Mouse (Mus musculus): ENCODE results near the gene Fpr-rs3. TPM values are rescaled to one million over a fixed set of nuclear protein-coding genes. Genes with fewer than 3 reads are reported as not detected.

The Fpr-rs3 gene
- polyA plus RNA-seq (2012; rRNA removed), result not detected in 2 replicates

GRCm38 (mm10) chr17:20624777-20625176 lies at the start of gene Fpr-rs3:
Fpr-rs3 (minus strand) TSS chr17:20624877.
- Histone ChIP-seq H3K27me3 (replicated peaks; ENCODE audit: control insufficient read depth, insufficient read depth, low read length) (no peaks in the 10 kb centered on the region; the same call in 1 of the 2 replicates), H3K27ac (ENCODE audit: insufficient read depth, low read depth, low read length) (no peak within 1 kb of the TSS), H3K4me1 (ENCODE audit: control insufficient read depth, insufficient read depth, low read length) (no peaks in the 10 kb centered on the region), H3K4me3 (ENCODE audit: insufficient read depth, low read depth, low read length) (no peak within 1 kb of the TSS), H3K36me3 (ENCODE audit: control insufficient read depth, insufficient read depth, low read length) (no peaks in the 10 kb centered on the region)
- DNase-seq, result no peak
- TF ChIP-seq CTCF (conservative IDR thresholded peaks at IDR 0.05; ENCODE audit: insufficient read depth, insufficient read length, low read depth, low read length), result no peak
- no peak for TF ChIP-seq POLR2A (IDR thresholded peaks at IDR 0.05; ENCODE audit: low read depth, low read length)

GRCm38 (mm10) chr17:20596323-20596722 lies 28.4 kb downstream of the Fpr-rs3 start, which contains the start of gene Vmn2r110:
Vmn2r110 (minus strand) TSS chr17:20596423.
- no peak for DNase-seq
- Histone ChIP-seq H3K27ac (ENCODE audit: insufficient read depth, low read depth, low read length) (no peak within 1 kb of the TSS), H3K36me3 (ENCODE audit: control insufficient read depth, insufficient read depth, low read length) (no peaks in the 10 kb centered on the region), H3K4me3 (ENCODE audit: insufficient read depth, low read depth, low read length) (no peak within 1 kb of the TSS), H3K27me3 (replicated peaks; ENCODE audit: control insufficient read depth, insufficient read depth, low read length) (no peaks in the 10 kb centered on the region), H3K4me1 (ENCODE audit: control insufficient read depth, insufficient read depth, low read length) (no peaks in the 10 kb centered on the region)
- no peak for TF ChIP-seq CTCF (conservative IDR thresholded peaks at IDR 0.05; ENCODE audit: insufficient read depth, insufficient read length, low read depth, low read length)
- no peak for TF ChIP-seq POLR2A (IDR thresholded peaks at IDR 0.05; ENCODE audit: low read depth, low read length)
- 47% methylated on average over 1 of the region's 1 CpGs for WGBS

Other genes with a start within 250 kb of the Fpr-rs3 start
- not detected in 2 replicates for gene Vmn1r224, start 210.7 kb downstream of the Fpr-rs3 start, polyA plus RNA-seq (2012; rRNA removed)
- not detected in 2 replicates for gene Vmn2r108, start 143.5 kb downstream of the Fpr-rs3 start, polyA plus RNA-seq (2012; rRNA removed)
- gene Vmn1r225, start 126.7 kb downstream of the Fpr-rs3 start, polyA plus RNA-seq (2012; rRNA removed), result not detected in 2 replicates
- gene Vmn2r109, start 60.1 kb downstream of the Fpr-rs3 start, polyA plus RNA-seq (2012; rRNA removed), result not detected in 2 replicates
- not detected in 2 replicates for gene Vmn2r110, start 28.5 kb downstream of the Fpr-rs3 start, polyA plus RNA-seq (2012; rRNA removed)
- gene Vmn1r226, start 58.0 kb upstream of the Fpr-rs3 start, polyA plus RNA-seq (2012; rRNA removed), result not detected in 2 replicates
- gene Vmn1r227, start 105.0 kb upstream of the Fpr-rs3 start, polyA plus RNA-seq (2012; rRNA removed), result not detected in 2 replicates
- not detected in 2 replicates for gene Vmn1r228, start 161.3 kb upstream of the Fpr-rs3 start, polyA plus RNA-seq (2012; rRNA removed)
- gene Vmn1r229, start 186.7 kb upstream of the Fpr-rs3 start, polyA plus RNA-seq (2012; rRNA removed), result not detected in 2 replicates
- not detected in 2 replicates for gene Vmn1r230, start 215.6 kb upstream of the Fpr-rs3 start, polyA plus RNA-seq (2012; rRNA removed)